8 mouse cellular contexts compared by ENCODE assay signal in the genomic region with DNA sequence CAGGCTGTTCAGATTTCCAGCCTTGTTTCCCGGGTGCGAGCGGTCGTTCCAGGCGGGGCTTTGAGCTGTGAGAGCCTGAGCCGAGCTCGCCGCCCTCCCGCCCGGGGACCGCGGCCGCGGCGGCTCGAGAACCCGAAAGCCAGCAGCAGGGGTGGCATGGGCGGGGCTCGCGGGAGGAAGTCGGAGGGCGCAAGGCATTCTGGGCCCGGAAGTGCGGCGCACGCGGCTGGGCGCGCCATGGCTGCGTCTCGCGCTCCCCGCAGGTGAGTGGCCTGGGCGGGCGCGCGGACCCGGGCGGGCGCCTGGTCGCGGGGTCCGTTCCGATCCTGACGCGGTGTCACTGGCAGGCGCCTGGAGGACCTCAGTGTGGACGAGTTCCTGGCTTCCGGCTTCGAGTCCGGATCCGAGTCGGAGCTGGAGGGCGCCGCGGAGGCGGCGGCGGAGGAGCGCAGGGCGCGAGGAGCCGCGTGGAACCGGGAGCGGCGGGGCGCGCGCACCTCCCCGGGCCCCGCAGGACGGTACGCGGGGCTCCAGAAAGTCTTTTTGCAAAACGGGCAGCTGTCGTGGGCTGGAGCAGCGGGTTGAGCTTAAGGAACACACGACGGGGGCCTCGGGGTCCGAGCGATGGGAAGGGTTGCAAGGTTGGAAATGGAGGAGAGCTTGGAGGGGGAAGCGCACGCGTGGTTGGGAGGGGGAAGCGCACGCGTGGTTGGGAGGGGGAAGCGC. TPM values are rescaled to one million over a fixed set of nuclear protein-coding genes. Genes with fewer than 3 reads are reported as not detected.
DNase-seq lines count a peak whose midpoint lies in the region; ATAC-seq lines count a peak whose summit lies in the region.

A gene (plus strand): TSS at position 203 of the 726 bp plus-strand sequence.

- under 1% methylated on average over 90 of the region's 90 CpGs for WGBS in heart, embryonic 14.5 days
- under 1% methylated on average over 90 of the region's 90 CpGs for WGBS in liver, embryonic 13.5 days (ENCODE audit: insufficient replicate concordance)
- WGBS in stomach, embryonic 16.5 days = under 1% methylated on average over 85 of the region's 90 CpGs

- H3K4me2 ChIP-seq in heart, embryonic 14.5 days (ENCODE audit: low read length) = peak within 1 kb of the TSS; percentile 90
- peak within 1 kb of the TSS; percentile 99 for H3K4me2 ChIP-seq in liver, embryonic 13.5 days
- peak within 1 kb of the TSS; percentile 76 for H3K4me2 ChIP-seq in stomach, embryonic 16.5 days (ENCODE audit: low read depth, low read length)

- H3K4me1 ChIP-seq in heart, embryonic 14.5 days (ENCODE audit: control insufficient read depth in 2 of 2, insufficient read depth in 2 of 2, low read length in 2 of 2) = peaks cover 5 to 9% of the 10 kb centered on the region in 2 experiments; a peak in 3 of 4 replicates
- H3K4me1 ChIP-seq in liver, embryonic 13.5 days (replicated peaks) = peaks cover 43% of the 10 kb centered on the region
- H3K4me1 ChIP-seq in stomach, embryonic 16.5 days (ENCODE audit: control insufficient read depth, insufficient read depth, low read length) = peaks cover 8% of the 10 kb centered on the region

- H3K9me3 ChIP-seq in heart, embryonic 14.5 days (ENCODE audit: control insufficient read depth, low read length) = no peaks in the 10 kb centered on the region
- H3K9me3 ChIP-seq in liver, embryonic 13.5 days (replicated peaks) = no peaks in the 10 kb centered on the region
- H3K9me3 ChIP-seq in stomach, embryonic 16.5 days (replicated peaks; ENCODE audit: control insufficient read depth, low read length) = no peaks in the 10 kb centered on the region

- H3K27me3 ChIP-seq in heart, embryonic 14.5 days (ENCODE audit: control insufficient read depth, insufficient read depth, low read length) = no peaks in the 10 kb centered on the region
- no peaks in the 10 kb centered on the region for H3K27me3 ChIP-seq in liver, embryonic 13.5 days
- no peaks in the 10 kb centered on the region for H3K27me3 ChIP-seq in stomach, embryonic 16.5 days (ENCODE audit: control insufficient read depth, insufficient read depth, low read length)

- peak within 1 kb of the TSS; percentile 82 to 99 for H3K4me3 ChIP-seq in heart, embryonic 14.5 days (ENCODE audit: control insufficient read depth in 1 of 2, insufficient read depth in 1 of 2, low read depth in 1 of 2, low read length in 2 of 2)
- peak within 1 kb of the TSS; percentile 87 for H3K4me3 ChIP-seq in liver, embryonic 13.5 days (replicated peaks)
- peak within 1 kb of the TSS; percentile 95 for H3K4me3 ChIP-seq in stomach, embryonic 16.5 days (replicated peaks; ENCODE audit: low read length)

- peak within 1 kb of the TSS; percentile 81 for H3K9ac ChIP-seq in heart, embryonic 14.5 days (ENCODE audit: low read length)
- peak within 1 kb of the TSS; percentile 87 for H3K9ac ChIP-seq in liver, embryonic 13.5 days
- H3K9ac ChIP-seq in stomach, embryonic 16.5 days (ENCODE audit: low read length) = peak within 1 kb of the TSS; percentile 87

- peak; percentile 90 for ATAC-seq in erythroid progenitor cell, adult 5-6 weeks (replicated peaks; ENCODE audit: low FRiP score, poor library complexity, severe bottlenecking)
- ATAC-seq in heart, embryonic 14.5 days (ENCODE audit: insufficient number of reproducible peaks, insufficient read depth, low FRiP score, low read depth) = peak; percentile 74
- ATAC-seq in liver, embryonic 13.5 days (ENCODE audit: low read depth) = peak; percentile 85
- ATAC-seq in stomach, embryonic 16.5 days (ENCODE audit: insufficient read depth, low FRiP score) = peak; percentile 92

- peak within 1 kb of the TSS; percentile 57 to 88 for H3K27ac ChIP-seq in heart, embryonic 14.5 days (replicated peaks in 1 of 2; ENCODE audit: control insufficient read depth in 1 of 2, insufficient read depth in 1 of 2, low read depth in 2 of 2, low read length in 2 of 2)
- H3K27ac ChIP-seq in liver, embryonic 13.5 days = peak within 1 kb of the TSS; percentile 97
- H3K27ac ChIP-seq in stomach, embryonic 16.5 days (ENCODE audit: low read length) = peak within 1 kb of the TSS; percentile 95

- peaks cover 60% of the 10 kb centered on the region for H3K36me3 ChIP-seq in heart, embryonic 14.5 days (ENCODE audit: control insufficient read depth, insufficient read depth, low read length)
- peaks cover 68% of the 10 kb centered on the region for H3K36me3 ChIP-seq in liver, embryonic 13.5 days
- peaks cover 25% of the 10 kb centered on the region for H3K36me3 ChIP-seq in stomach, embryonic 16.5 days (ENCODE audit: control insufficient read depth, insufficient read depth, low read length)

- peak; percentile 94 for DNase-seq in CD4-positive helper T cell, adult 2 months (ENCODE audit: low read depth, low spot score)
- DNase-seq in brain, embryonic 18.5 days (ENCODE audit: low read depth, low spot score) = peak; percentile 91
- peak; percentile 94 for DNase-seq in kidney, postnatal 14 days
- peak; percentile 90 for DNase-seq in liver, embryonic 13.5 days
- DNase-seq in neural tube, embryonic 10.5 days (ENCODE audit: extremely low spot score, low spot score) = peak; percentile 96

RNA-seq across cellular contexts. Expression of the gene that starts here (rescaled TPM):
- 18.4 and 28.1 TPM in 2 replicates for total RNA-seq in erythroid progenitor cell, adult 5-6 weeks (2015; ENCODE audit: low replicate concordance)
- total RNA-seq in erythroid progenitor cell, adult 5-6 weeks (2017; ENCODE audit: low replicate concordance) = 31.5 and 44.9 TPM in 2 replicates
- polyA plus RNA-seq in heart, embryonic 14.5 days (2014; fragmentation: Nextera tagmentation; extraction: Ambion mirVana) = 37.0 and 38.2 TPM in 2 replicates
- polyA plus RNA-seq in liver, embryonic 13.5 days (2015; fragmentation: Nextera tagmentation; extraction: Ambion mirVana) = 69.0 and 73.9 TPM in 2 replicates
- polyA plus RNA-seq in stomach, embryonic 16.5 days (2015; fragmentation: Nextera tagmentation; extraction: Ambion mirVana) = 53.6 and 56.3 TPM in 2 replicates

Comparison
In these comparisons a context has a peak if more than half of its experiments do, and no peak if none do; other contexts are left out.
1. Peak in every context shown above with its lines: DNase-seq, ATAC-seq, H3K4me3 ChIP-seq and H3K27ac ChIP-seq.